Mouse (Mus musculus) spleen, adult 2 months (tissue): ENCODE data around the gene Phlpp1. TPM values are rescaled to one million over a fixed set of nuclear protein-coding genes. Genes with fewer than 3 reads are reported as not detected.

Experiments
- DNase-seq, 2 experiments: peaks; one replicate each; pipeline versions ENCODE4 v3.0.0 to v3.0.0-alpha.2; 2012 to 2021; ENCODE audit warnings: low spot score in 2 of 2, low read depth in 1 of 2
- H3K27ac ChIP-seq: fragments of 200-500 bp; 2 replicates; pipeline ENCODE4 v1.5.1; 2012; ENCODE audit warnings: low read length, inconsistent platforms; ENCODE audit not compliant: insufficient read depth
- H3K27me3 ChIP-seq: fragments of 200-500 bp; 2 replicates; pipeline ENCODE4 v1.6.1; 2012; ENCODE audit warnings: mild to moderate bottlenecking, moderate library complexity, low read length, inconsistent platforms; ENCODE audit not compliant: control insufficient read depth, insufficient read depth
- H3K36me3 ChIP-seq: fragments of 200-500 bp; 2 replicates; pipeline ENCODE4 v1.6.1; 2012; ENCODE audit warnings: mild to moderate bottlenecking, low read length, inconsistent platforms; ENCODE audit not compliant: control insufficient read depth, insufficient read depth
- H3K4me1 ChIP-seq: fragments of 200-500 bp; 2 replicates; pipeline ENCODE4 v1.6.1; 2011; ENCODE audit warnings: inconsistent platforms; ENCODE audit not compliant: control insufficient read depth, insufficient read depth, insufficient read length
- H3K4me3 ChIP-seq: fragments of 200-500 bp; 2 replicates; pipeline ENCODE4 v1.5.1; 2011; ENCODE audit warnings: mild to moderate bottlenecking, inconsistent platforms; ENCODE audit not compliant: insufficient read depth, insufficient read length; ENCODE audit errors: extremely low read depth
- CTCF ChIP-seq: fragments of 200-500 bp; IDR thresholded peaks from 2 replicates; pipeline ENCODE4 v1.5.1; 2011; ENCODE audit warnings: mild to moderate bottlenecking, inconsistent platforms; ENCODE audit not compliant: insufficient read depth, insufficient read length, insufficient replicate concordance; ENCODE audit errors: extremely low read depth
- POLR2A ChIP-seq: fragments of 200-500 bp; IDR thresholded peaks from 2 replicates; pipeline ENCODE4 v1.6.1; 2011; ENCODE audit warnings: low read depth, low read length, inconsistent platforms
- WGBS: fragments of 180-500 bp; shearing (Covaris S2); methylation state at CpG from one replicate; pipeline ENCODE4 v1.1.7; 2018; 5-methylcytosine and 5-hydroxymethylcytosine counted together
- polyA plus RNA-seq: library from polyadenylated mRNA; depleted of rRNA; stranded (reverse); fragments of >200 nt; gene quantifications from 2 replicates; pipeline ENCODE4 v1.2.3, GENCODE M21; 2012

Phlpp1 gene
- polyA plus RNA-seq, 1 experiment, result 6.0 TPM

- no peak for DNase-seq
- Histone ChIP-seq H3K4me1 (peaks cover 3% of the 10 kb centered on the region; the same call in 1 of the 2 replicates), H3K27me3 (no peaks in the 10 kb centered on the region), H3K4me3 (no peak overlapping the region), H3K27ac (no peak overlapping the region), H3K36me3 (no peaks in the 10 kb centered on the region)
- no peak for TF ChIP-seq CTCF
- no peak for TF ChIP-seq POLR2A
- WGBS, result 91% methylated on average over 8 of the region's 8 CpGs
Observed at GRCm38 (mm10) chr1:106191885-106192284, 20.3 kb downstream of the Phlpp1 start.

- no peak overlapping the region for H3K27ac ChIP-seq
- no peaks in the 10 kb centered on the region for H3K27me3 ChIP-seq
- no peak for DNase-seq
- H3K36me3 ChIP-seq, result no peaks in the 10 kb centered on the region
- 93% methylated on average over 8 of the region's 8 CpGs for WGBS
- TF ChIP-seq POLR2A (no peak), CTCF (no peak)
- H3K4me3 ChIP-seq, result no peak overlapping the region
- peaks cover 3% of the 10 kb centered on the region; the same call in 1 of the 2 replicates for H3K4me1 ChIP-seq
Observed at GRCm38 (mm10) chr1:106192864-106193470, 21.4 kb downstream of the Phlpp1 start.

GRCm38 (mm10) chr1:106193487-106193886, 21.9 kb downstream of the Phlpp1 start:
- Histone ChIP-seq H3K27me3 (no peaks in the 10 kb centered on the region), H3K4me1 (peaks cover 3% of the 10 kb centered on the region; the same call in 1 of the 2 replicates), H3K36me3 (no peaks in the 10 kb centered on the region), H3K4me3 (no peak overlapping the region), H3K27ac (no peak overlapping the region)
- TF ChIP-seq CTCF, result no peak
- TF ChIP-seq POLR2A, result no peak
- WGBS, result 92% methylated on average over 3 of the region's 3 CpGs
- no peak for DNase-seq

- Histone ChIP-seq H3K27me3 (no peaks in the 10 kb centered on the region), H3K36me3 (no peaks in the 10 kb centered on the region), H3K4me1 (peaks cover 3% of the 10 kb centered on the region; the same call in 1 of the 2 replicates), H3K27ac (no peak overlapping the region), H3K4me3 (no peak overlapping the region)
- TF ChIP-seq POLR2A, result no peak
- TF ChIP-seq CTCF, result no peak
- DNase-seq, result no peak
- WGBS, result 85% methylated on average over 3 of the region's 3 CpGs
Observed at GRCm38 (mm10) chr1:106194263-106194662, 22.7 kb downstream of the Phlpp1 start.

- 95% methylated on average over 5 of the region's 5 CpGs for WGBS
- TF ChIP-seq POLR2A (no peak), CTCF (no peak)
- H3K27me3 ChIP-seq, result no peaks in the 10 kb centered on the region
- H3K27ac ChIP-seq, result no peak overlapping the region
- no peaks in the 10 kb centered on the region; the same call in 1 of the 2 replicates for H3K4me1 ChIP-seq
- H3K4me3 ChIP-seq, result no peak overlapping the region
- DNase-seq, result no peak
- H3K36me3 ChIP-seq, result no peaks in the 10 kb centered on the region
Observed at GRCm38 (mm10) chr1:106197991-106198390, 26.4 kb downstream of the Phlpp1 start.

- Histone ChIP-seq H3K4me1 (no peaks in the 10 kb centered on the region; the same call in 1 of the 2 replicates), H3K27ac (no peak overlapping the region), H3K4me3 (no peak overlapping the region), H3K27me3 (no peaks in the 10 kb centered on the region), H3K36me3 (no peaks in the 10 kb centered on the region)
- DNase-seq, result no peak
- TF ChIP-seq POLR2A (no peak), CTCF (no peak)
- WGBS, result 92% methylated on average over 4 of the region's 4 CpGs
Observed at GRCm38 (mm10) chr1:106199109-106199508, 27.6 kb downstream of the Phlpp1 start.

- Histone ChIP-seq H3K27ac (no peak overlapping the region), H3K27me3 (no peaks in the 10 kb centered on the region), H3K36me3 (no peaks in the 10 kb centered on the region), H3K4me1 (no peaks in the 10 kb centered on the region; the same call in 1 of the 2 replicates), H3K4me3 (no peak overlapping the region)
- DNase-seq, result peak in 1 of 2 experiments; percentile 17
- 14% methylated on average over 2 of the region's 2 CpGs for WGBS
- TF ChIP-seq CTCF (no peak), POLR2A (no peak)
Observed at GRCm38 (mm10) chr1:106199686-106200085, 28.1 kb downstream of the Phlpp1 start.
